Mouse (Mus musculus) lung, adult 2 months (tissue): Measurements from ENCODE around the gene Foxj3.

Experiments used
- CTCF ChIP-seq: fragments of 200-500 bp; IDR thresholded peaks from 2 replicates; pipeline ENCODE4 v1.5.1; 2011; ENCODE audit warnings: mild to moderate bottlenecking, low read length, control low read depth; ENCODE audit not compliant: insufficient read depth
- POLR2A ChIP-seq: fragments of 200-500 bp; IDR thresholded peaks from 2 replicates; pipeline ENCODE4 v1.6.1; 2011; ENCODE audit warnings: low read depth, mild to moderate bottlenecking, control low read depth, low read length, borderline replicate concordance; ENCODE audit errors: extremely low read depth

GRCm38 (mm10) chr4:119658731-119659130 is 121.9 kb downstream of the Foxj3 start, which contains the start of gene Guca2b:
- no peak for TF ChIP-seq POLR2A
- no peak for TF ChIP-seq CTCF
